Mouse (Mus musculus): ENCODE measurements at regions not wholly inside any gene's neighbourhood (a gene's known extent, or its start where the extent isn't known, plus 50 kb on each side); places are given as distances from the start of the nearest gene placed in this dataset.

- DNase-seq (ENCODE audit: low spot score in 2 of 2): no peak
Observed at GRCm38 (mm10) chr10:120616406-120617015, 140.2 kb upstream of the Hmga2 start.

DNA sequence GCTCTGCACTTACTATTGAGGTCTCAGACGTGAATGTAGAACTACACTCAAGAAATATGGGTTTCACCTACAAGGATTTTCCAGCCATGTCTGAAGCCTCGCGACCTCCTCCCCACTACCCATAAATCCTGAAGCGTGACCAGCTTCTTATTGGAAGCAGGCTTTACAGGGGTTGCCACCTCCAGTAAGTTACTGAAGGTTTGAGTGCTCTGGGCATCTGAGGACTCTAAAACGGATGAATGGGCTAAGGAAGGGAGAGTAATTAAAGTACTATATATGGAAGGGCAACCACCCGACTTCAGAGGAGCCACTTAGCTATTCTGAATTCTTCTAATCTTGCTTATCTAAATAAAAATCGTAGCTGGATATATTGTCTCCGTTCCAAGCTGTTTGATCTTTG lies 136.1 kb upstream of the Hmga2 start:
- DNase-seq (ENCODE audit: low spot score in 2 of 2): no peak

DNA sequence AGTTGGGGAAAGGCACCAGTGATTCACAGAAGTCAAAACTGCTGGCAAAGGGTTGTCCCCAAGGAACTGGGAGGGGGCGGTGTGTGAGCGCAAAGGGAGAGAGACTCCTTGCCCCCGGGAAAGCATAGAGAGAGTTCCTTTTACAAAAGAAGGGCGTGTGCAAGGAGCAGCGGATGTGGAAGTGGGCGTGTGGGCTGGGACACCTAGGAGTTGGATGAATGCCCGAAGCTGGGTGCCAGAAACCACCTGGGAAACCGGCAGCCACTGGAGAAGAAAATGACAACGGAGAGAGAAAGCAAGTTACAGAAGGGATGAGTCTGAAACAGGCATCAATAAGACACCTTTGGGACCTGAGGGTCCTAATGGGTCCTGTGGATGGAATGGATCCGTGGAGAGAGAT lies 133.8 kb upstream of the Hmga2 start:
- no peak for DNase-seq (ENCODE audit: low spot score in 2 of 2)

DNA sequence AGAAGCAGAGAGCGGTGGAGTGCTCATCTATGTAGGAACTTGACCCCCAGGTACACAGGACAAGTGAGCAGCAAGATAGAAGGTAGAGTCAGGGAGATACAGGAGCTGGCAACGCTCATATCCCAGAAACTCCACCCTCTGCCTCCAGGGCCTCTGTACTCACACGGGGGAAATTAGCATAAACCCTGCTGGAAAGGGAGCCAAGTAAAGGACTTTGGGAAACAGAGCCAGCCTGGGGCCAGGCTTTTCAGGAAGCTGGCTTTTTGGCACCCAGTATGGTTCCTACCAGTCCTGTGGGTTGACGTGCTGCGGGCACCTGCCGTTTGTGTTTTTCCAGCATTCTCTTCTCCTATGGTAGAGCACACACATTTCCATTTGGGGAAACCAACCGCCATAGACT lies 128.2 kb upstream of the Hmga2 start:
- DNase-seq (ENCODE audit: low spot score in 2 of 2): no peak

GRCm38 (mm10) chr10:120603167-120603566 lies 126.9 kb upstream of the Hmga2 start:
- DNase-seq (ENCODE audit: low spot score in 2 of 2): no peak

DNA sequence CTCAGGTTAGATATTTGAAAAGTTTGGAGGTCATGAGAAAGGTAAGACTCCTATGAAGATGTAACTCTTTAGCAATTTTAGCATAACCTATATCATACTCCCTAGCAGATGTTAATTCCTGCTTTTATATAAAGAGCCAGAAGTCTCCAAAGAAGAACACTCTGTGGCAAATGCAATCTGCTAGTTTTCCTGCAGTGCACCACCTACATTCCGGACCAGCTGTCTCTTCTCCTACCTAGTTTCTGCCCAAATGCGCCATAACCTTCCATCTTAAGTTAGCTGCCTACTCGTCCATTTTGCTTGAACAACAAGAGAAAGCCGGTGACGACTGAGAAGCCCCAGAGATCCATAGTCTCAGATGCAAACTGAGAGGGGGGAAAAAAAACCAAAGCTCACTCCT lies 124.5 kb upstream of the Hmga2 start:
- DNase-seq (ENCODE audit: low spot score in 2 of 2): no peak

DNA sequence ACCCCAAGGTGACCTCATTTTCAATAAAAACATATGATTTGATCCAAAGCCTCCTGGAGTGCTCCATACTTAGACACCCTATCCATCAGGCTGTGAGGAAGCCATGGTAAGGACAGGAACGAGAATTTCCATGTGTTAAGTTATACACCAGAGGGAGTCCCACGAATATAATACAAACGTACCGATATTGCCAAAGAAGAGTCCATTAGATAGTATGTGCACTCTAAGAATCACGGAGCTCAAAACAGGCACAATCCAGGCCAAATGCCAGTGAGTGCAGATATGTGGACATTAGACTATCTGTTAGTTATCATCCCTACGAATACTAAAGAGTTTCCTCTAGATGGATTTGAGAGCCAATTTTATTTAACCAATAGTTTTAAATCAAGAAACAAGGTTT lies 123.3 kb upstream of the Hmga2 start:
- DNase-seq (ENCODE audit: low spot score in 2 of 2): no peak

DNA sequence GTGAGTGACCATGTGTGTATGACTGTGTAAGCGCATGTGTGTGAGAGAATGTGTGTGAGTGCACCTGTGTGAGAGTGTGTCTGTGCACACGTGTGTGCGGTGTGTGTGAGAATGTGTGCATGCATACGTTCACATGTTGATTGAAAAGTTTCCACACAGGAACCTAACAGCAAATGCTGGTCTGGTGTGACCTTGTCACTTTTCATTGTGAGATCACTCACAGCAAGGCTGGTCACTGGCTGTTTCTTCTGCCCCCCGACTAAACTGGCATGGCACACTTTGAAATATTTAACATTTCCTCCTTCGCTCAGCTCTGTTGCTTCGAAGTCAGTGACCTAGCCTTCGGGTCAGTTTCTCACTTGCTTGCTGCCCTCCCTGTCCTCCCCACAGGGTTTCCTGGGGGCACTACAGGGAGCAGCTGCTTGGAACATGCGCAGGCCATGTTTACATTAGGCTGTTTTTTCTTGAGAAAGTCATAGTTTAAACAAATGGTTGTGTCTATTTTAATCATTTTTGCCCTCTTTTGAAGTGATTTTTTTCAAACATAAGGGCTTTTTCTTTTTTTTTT lies 121.1 kb upstream of the Hmga2 start:
- DNase-seq (ENCODE audit: low spot score in 2 of 2): no peak

GRCm38 (mm10) chr10:120595145-120595544 lies 118.9 kb upstream of the Hmga2 start:
- no peak for DNase-seq (ENCODE audit: low spot score in 2 of 2)

GRCm38 (mm10) chr10:120593876-120594275 lies 117.6 kb upstream of the Hmga2 start:
- no peak for DNase-seq (ENCODE audit: low spot score in 2 of 2)

- DNase-seq (ENCODE audit: low spot score in 2 of 2): no peak
Observed at GRCm38 (mm10) chr10:120589659-120590058, 113.4 kb upstream of the Hmga2 start.

GRCm38 (mm10) chr10:120587854-120588633 lies 111.8 kb upstream of the Hmga2 start:
- no peak for DNase-seq (ENCODE audit: low spot score in 2 of 2)

GRCm38 (mm10) chr10:120587179-120587578 lies 110.9 kb upstream of the Hmga2 start:
- peak in 1 of 2 experiments; percentile 24 for DNase-seq (ENCODE audit: low spot score in 2 of 2)

- no peak for DNase-seq (ENCODE audit: low spot score in 2 of 2)
Observed at GRCm38 (mm10) chr10:120582497-120582896, 106.2 kb upstream of the Hmga2 start.

GRCm38 (mm10) chr10:120581547-120581946 lies 105.3 kb upstream of the Hmga2 start:
- no peak for DNase-seq (ENCODE audit: low spot score in 2 of 2)

DNA sequence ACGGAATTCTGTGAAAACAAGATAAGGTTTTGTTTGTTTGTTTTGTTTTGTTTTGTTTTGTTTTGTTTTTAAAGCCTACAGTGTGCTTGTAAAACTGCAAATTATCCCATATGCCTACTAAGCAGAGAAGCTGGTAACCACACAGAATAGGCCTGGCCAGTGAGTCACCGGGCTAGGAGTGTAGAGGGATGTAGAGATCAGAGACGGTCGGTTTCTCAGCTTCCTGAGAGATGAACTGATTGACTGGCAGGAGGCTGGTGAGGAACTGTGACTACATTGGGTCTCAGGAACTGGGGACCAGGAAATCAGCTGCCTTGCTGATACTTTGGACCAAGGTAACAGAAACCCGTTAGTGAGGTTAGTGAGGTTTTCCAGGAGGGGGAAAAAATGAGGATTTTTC lies 100.6 kb upstream of the Hmga2 start:
- DNase-seq (ENCODE audit: low spot score in 2 of 2): no peak

GRCm38 (mm10) chr10:120576148-120576547 lies 99.9 kb upstream of the Hmga2 start:
- no peak for DNase-seq (ENCODE audit: low spot score in 2 of 2)

DNA sequence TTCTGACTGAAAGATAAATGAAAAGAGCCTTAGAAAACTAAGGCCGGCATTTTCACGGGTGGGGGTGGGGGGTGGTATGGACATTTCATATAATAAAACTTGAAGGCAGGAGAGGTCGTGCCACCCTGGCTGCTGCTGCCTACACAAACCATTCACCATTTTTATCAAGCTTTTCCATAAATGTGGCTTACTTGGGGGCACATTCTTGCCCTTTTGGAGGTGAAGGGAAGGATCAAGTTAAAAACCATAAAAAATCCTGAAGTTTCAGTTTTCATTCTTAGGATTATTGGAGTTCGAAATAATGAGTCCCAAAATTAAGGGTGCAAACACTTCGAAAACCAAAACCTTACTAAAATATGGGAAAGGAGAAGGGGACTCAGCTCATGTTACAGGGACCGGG lies 95.1 kb upstream of the Hmga2 start:
- no peak for DNase-seq (ENCODE audit: low spot score in 2 of 2)

GRCm38 (mm10) chr10:120565992-120566391 lies 89.7 kb upstream of the Hmga2 start:
- DNase-seq (ENCODE audit: low spot score in 2 of 2): no peak

DNA sequence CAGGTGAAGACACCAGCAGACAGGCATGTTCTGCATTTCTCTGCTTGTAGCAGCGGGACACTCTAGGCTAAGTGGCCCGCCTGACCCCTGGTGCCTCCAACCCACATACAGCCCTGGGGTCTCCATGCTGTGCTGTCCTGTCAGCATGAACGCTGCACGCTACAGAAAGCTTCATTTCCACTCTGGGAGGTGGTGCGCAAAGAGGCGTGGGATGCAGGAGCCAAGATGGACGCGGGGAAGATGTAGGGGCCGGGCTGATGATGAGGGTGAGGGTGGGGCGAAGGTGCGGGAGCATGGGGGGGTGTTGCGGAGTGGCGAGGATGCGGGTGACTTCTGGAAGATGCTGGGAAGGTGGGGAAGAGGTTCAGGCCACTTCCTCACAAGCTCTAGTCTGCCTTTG lies 88.6 kb upstream of the Hmga2 start:
- DNase-seq (ENCODE audit: low spot score in 2 of 2): no peak

DNA sequence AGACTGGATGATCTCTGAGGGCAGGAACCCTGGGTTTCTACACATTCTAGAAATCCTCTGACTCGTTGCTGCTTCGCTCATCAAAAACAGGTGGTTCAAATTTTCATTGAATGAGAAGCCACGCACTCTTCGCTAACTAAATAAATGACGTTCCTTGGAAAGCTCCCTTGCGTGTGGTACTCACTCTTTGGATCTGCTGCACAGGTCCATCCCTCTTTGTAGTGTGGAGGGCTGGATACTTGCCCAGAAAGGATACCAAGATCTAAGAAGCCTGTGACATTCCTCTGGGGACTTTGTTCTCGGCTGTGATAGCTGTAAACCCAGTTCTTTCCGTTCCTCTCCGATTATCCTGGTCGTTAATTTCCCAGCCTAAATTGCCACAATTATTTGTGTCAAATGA lies 87.7 kb upstream of the Hmga2 start:
- DNase-seq (ENCODE audit: low spot score in 2 of 2): no peak

GRCm38 (mm10) chr10:120561821-120562220 lies 85.6 kb upstream of the Hmga2 start:
- DNase-seq (ENCODE audit: low spot score in 2 of 2): no peak

DNA sequence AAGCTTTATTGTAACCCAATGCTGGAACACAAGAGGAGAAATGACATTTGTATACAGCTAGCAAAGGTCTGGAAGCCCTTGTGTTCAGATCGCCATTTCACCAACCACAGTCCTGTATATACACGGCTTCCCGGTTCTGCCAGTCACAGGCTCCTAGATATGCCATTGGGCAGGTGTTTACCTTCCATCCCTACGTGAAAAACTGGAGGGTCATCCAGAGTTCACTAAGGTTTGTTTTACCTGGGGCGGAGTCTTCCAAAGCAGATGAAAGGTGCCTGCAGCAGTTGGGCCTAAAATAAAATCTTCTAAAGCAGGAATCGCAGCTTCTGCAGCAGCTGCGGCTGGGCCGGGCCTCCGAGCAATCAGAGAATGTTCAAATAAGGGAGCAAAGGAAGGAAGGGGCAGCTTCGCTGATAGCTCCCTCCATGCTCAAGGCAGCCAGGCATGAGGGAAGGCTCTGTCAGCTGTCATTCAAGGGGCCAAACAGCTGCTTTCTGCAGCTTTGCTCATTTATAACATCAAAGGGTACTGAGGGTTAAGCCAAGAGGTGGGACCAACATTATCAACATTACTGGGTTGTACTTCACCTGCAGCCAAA lies 81.7 kb upstream of the Hmga2 start:
- DNase-seq (ENCODE audit: low spot score in 2 of 2): no peak
